Mouse (Mus musculus): ENCODE measurements around the gene Zfp617. TPM values are rescaled to one million over a fixed set of nuclear protein-coding genes. Genes with fewer than 3 reads are reported as not detected.
"Not testable (repeated sequence)": the region's sequence is repeated elsewhere in the genome, so short reads cannot be mapped to it uniquely, and the experiment has no call there.

Zfp617 gene
- polyA plus RNA-seq (2015; fragmentation: Nextera tagmentation; extraction: Ambion mirVana): 18.5 and 21.6 TPM in 2 replicates

GRCm38 (mm10) chr8:71908309-71909261, at the start of gene Zfp617, which contains the start of gene Zfp882:
Gene Zfp617 (plus strand): TSS chr8:71908635.
Gene Zfp882 (plus strand): TSS chr8:71908608.
- H3K4me2 ChIP-seq (ENCODE audit: low read depth, low read length): peak within 1 kb of the TSS; percentile 51
- WGBS: 6% methylated on average over 47 of the region's 47 CpGs
- ATAC-seq: peak; percentile 98
- no peaks in the 10 kb centered on the region for H3K9me3 ChIP-seq (ENCODE audit: control insufficient read depth, low read length)
- H3K4me3 ChIP-seq (ENCODE audit: low read length): peak within 1 kb of the TSS; percentile 71
- no peaks in the 10 kb centered on the region for H3K36me3 ChIP-seq (ENCODE audit: control insufficient read depth, insufficient read depth, low read length)
- H3K9ac ChIP-seq (ENCODE audit: low read depth, low read length): peak within 1 kb of the TSS; percentile 96
- peak within 1 kb of the TSS; percentile 96 for H3K27ac ChIP-seq (ENCODE audit: low read length)
- H3K27me3 ChIP-seq (replicated peaks; ENCODE audit: control insufficient read depth, insufficient read depth, low read length): no peaks in the 10 kb centered on the region
- H3K4me1 ChIP-seq (ENCODE audit: control insufficient read depth, insufficient read depth, low read length): no peaks in the 10 kb centered on the region

GRCm38 (mm10) chr8:71861551-71861950, 46.9 kb upstream of the Zfp617 start:
- H3K36me3 ChIP-seq (ENCODE audit: control insufficient read depth, insufficient read depth, low read length); H3K9ac ChIP-seq (ENCODE audit: low read depth, low read length); H3K27ac ChIP-seq (ENCODE audit: low read length); ATAC-seq; H3K4me1 ChIP-seq (ENCODE audit: control insufficient read depth, insufficient read depth, low read length); H3K9me3 ChIP-seq (ENCODE audit: control insufficient read depth, low read length); H3K27me3 ChIP-seq (replicated peaks; ENCODE audit: control insufficient read depth, insufficient read depth, low read length); H3K4me2 ChIP-seq (ENCODE audit: low read depth, low read length); H3K4me3 ChIP-seq (ENCODE audit: low read length): not testable (repeated sequence)
- 69% methylated on average over 1 of the region's 1 CpGs for WGBS

GRCm38 (mm10) chr8:71862038-71862437, 46.4 kb upstream of the Zfp617 start:
- H3K4me1 ChIP-seq (ENCODE audit: control insufficient read depth, insufficient read depth, low read length); ATAC-seq; H3K9me3 ChIP-seq (ENCODE audit: control insufficient read depth, low read length); H3K4me2 ChIP-seq (ENCODE audit: low read depth, low read length); H3K27me3 ChIP-seq (replicated peaks; ENCODE audit: control insufficient read depth, insufficient read depth, low read length); H3K36me3 ChIP-seq (ENCODE audit: control insufficient read depth, insufficient read depth, low read length); H3K9ac ChIP-seq (ENCODE audit: low read depth, low read length); H3K4me3 ChIP-seq (ENCODE audit: low read length); H3K27ac ChIP-seq (ENCODE audit: low read length): not testable (repeated sequence)

DNA sequence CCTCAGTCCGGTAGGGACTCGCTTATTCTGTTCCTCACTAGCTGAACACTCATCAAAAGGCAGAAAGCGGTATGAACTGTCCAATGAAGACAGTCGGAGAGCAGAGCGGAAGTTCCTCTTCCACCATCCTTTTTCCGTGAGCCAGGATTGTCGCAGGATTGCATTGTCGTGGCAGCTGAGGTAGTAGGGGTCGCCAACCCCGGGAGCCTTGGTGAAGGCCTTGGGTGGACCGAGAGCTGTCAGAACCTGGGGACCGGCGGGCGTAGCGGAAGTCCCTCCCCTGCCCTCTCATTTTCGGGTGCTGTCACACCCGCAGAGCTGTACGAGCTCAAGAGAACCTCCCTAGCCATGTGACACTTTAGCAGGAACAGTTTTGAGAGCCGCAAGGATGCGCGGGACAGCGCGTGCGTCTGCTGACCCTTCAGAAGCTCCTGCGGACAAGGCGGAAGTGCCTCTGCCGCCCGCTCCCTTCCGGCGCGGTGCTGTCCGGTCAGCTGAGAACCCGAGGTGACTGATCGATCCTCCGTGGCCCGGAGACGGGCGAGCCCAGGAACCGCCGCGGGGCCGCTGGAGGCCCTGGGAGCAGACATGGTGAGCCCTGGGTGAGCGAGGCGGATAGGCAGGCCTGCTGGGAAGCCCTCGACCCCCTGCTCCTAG, 26.7 kb upstream of the Zfp617 start, which contains the start of gene Zfp709:
Gene Zfp709 (plus strand): TSS at position 402 of the 657 bp plus-strand sequence.
- H3K9me3 ChIP-seq (ENCODE audit: control insufficient read depth, low read length): peaks cover 5% of the 10 kb centered on the region
- H3K27me3 ChIP-seq (replicated peaks; ENCODE audit: control insufficient read depth, insufficient read depth, low read length): no peaks in the 10 kb centered on the region
- no peaks in the 10 kb centered on the region for H3K4me1 ChIP-seq (ENCODE audit: control insufficient read depth, insufficient read depth, low read length)
- peak within 1 kb of the TSS; percentile 88 for H3K27ac ChIP-seq (ENCODE audit: low read length)
- ATAC-seq: peak; percentile 98
- WGBS: 6% methylated on average over 45 of the region's 45 CpGs
- peaks cover 7% of the 10 kb centered on the region; the same call in 1 of the 2 replicates for H3K36me3 ChIP-seq (ENCODE audit: control insufficient read depth, insufficient read depth, low read length)
- H3K9ac ChIP-seq (ENCODE audit: low read depth, low read length): peak within 1 kb of the TSS; percentile 96
- H3K4me3 ChIP-seq (ENCODE audit: low read length): peak within 1 kb of the TSS; percentile 82
- peak within 1 kb of the TSS; percentile 79 for H3K4me2 ChIP-seq (ENCODE audit: low read depth, low read length)

DNA sequence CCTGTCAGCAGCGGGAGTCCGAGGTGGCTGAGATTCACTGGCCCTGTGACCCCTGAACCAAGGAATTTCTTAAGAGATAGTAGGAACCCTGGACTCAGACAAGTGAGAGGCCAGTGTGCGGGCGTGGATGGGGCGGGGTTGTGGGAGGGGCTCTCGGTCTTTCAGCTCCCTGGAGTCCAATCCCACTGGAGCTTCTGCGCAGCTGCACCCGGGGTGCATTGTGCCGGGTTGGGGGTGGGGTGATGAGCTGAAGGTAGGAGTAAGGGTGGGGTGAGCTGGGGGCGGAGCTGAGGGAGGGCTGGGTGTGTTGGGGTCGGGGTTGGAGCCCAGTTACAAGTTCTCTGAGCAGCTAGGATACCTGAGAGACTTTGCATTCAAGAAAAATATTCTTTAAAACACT, 7.8 kb upstream of the Zfp617 start:
- not testable (repeated sequence) for ATAC-seq; H3K27ac ChIP-seq (ENCODE audit: low read length); H3K36me3 ChIP-seq (ENCODE audit: control insufficient read depth, insufficient read depth, low read length); H3K9ac ChIP-seq (ENCODE audit: low read depth, low read length); H3K9me3 ChIP-seq (ENCODE audit: control insufficient read depth, low read length); H3K27me3 ChIP-seq (replicated peaks; ENCODE audit: control insufficient read depth, insufficient read depth, low read length); H3K4me1 ChIP-seq (ENCODE audit: control insufficient read depth, insufficient read depth, low read length); H3K4me3 ChIP-seq (ENCODE audit: low read length); H3K4me2 ChIP-seq (ENCODE audit: low read depth, low read length)
- 56% methylated on average over 11 of the region's 11 CpGs for WGBS

- not testable (repeated sequence) for H3K4me3 ChIP-seq (ENCODE audit: low read length); H3K9me3 ChIP-seq (ENCODE audit: control insufficient read depth, low read length); ATAC-seq; H3K9ac ChIP-seq (ENCODE audit: low read depth, low read length); H3K27ac ChIP-seq (ENCODE audit: low read length); H3K4me2 ChIP-seq (ENCODE audit: low read depth, low read length); H3K4me1 ChIP-seq (ENCODE audit: control insufficient read depth, insufficient read depth, low read length); H3K36me3 ChIP-seq (ENCODE audit: control insufficient read depth, insufficient read depth, low read length); H3K27me3 ChIP-seq (replicated peaks; ENCODE audit: control insufficient read depth, insufficient read depth, low read length)
- 58% methylated on average over 1 of the region's 1 CpGs for WGBS
Observed at GRCm38 (mm10) chr8:71903084-71903483, 5.4 kb upstream of the Zfp617 start.

- H3K4me3 ChIP-seq (ENCODE audit: low read length): no peak overlapping the region
- H3K4me2 ChIP-seq (ENCODE audit: low read depth, low read length): no peak overlapping the region
- H3K36me3 ChIP-seq (ENCODE audit: control insufficient read depth, insufficient read depth, low read length): no peaks in the 10 kb centered on the region
- H3K27ac ChIP-seq (ENCODE audit: low read length): no peak overlapping the region
- no peaks in the 10 kb centered on the region for H3K9me3 ChIP-seq (ENCODE audit: control insufficient read depth, low read length)
- no peaks in the 10 kb centered on the region for H3K4me1 ChIP-seq (ENCODE audit: control insufficient read depth, insufficient read depth, low read length)
- no peaks in the 10 kb centered on the region for H3K27me3 ChIP-seq (replicated peaks; ENCODE audit: control insufficient read depth, insufficient read depth, low read length)
- no peak for ATAC-seq
- no peak overlapping the region for H3K9ac ChIP-seq (ENCODE audit: low read depth, low read length)
- WGBS: 90% methylated on average over 1 of the region's 1 CpGs
Observed at GRCm38 (mm10) chr8:71906809-71907208, 1.6 kb upstream of the Zfp617 start.

GRCm38 (mm10) chr8:71907798-71908257, 607 bp upstream of the Zfp617 start:
- H3K36me3 ChIP-seq (ENCODE audit: control insufficient read depth, insufficient read depth, low read length): no peaks in the 10 kb centered on the region
- no peak for ATAC-seq
- no peaks in the 10 kb centered on the region for H3K9me3 ChIP-seq (ENCODE audit: control insufficient read depth, low read length)
- WGBS: 97% methylated on average over 5 of the region's 5 CpGs
- no peaks in the 10 kb centered on the region for H3K4me1 ChIP-seq (ENCODE audit: control insufficient read depth, insufficient read depth, low read length)
- H3K9ac ChIP-seq (ENCODE audit: low read depth, low read length): no peak overlapping the region
- 0 out of 2 replicates have a peak overlapping the region, but pooled peaks have one; percentile 96 for H3K27ac ChIP-seq (ENCODE audit: low read length)
- H3K4me3 ChIP-seq (ENCODE audit: low read length): peak overlapping the region; percentile 71
- no peaks in the 10 kb centered on the region for H3K27me3 ChIP-seq (replicated peaks; ENCODE audit: control insufficient read depth, insufficient read depth, low read length)
- peak overlapping the region; percentile 51 for H3K4me2 ChIP-seq (ENCODE audit: low read depth, low read length)

- 88% methylated on average over 2 of the region's 2 CpGs for WGBS
- no peak for ATAC-seq
Observed at GRCm38 (mm10) chr8:71912286-71912685, 3.9 kb downstream of the Zfp617 start.

More at GRCm38 (mm10) chr8:71912286-71912685, 3.9 kb downstream of the Zfp617 start:
- Histone ChIP-seq H3K4me3 (ENCODE audit: low read length) (no peak overlapping the region), H3K9ac (ENCODE audit: low read depth, low read length) (no peak overlapping the region), H3K27me3 (replicated peaks; ENCODE audit: control insufficient read depth, insufficient read depth, low read length) (no peaks in the 10 kb centered on the region), H3K4me2 (ENCODE audit: low read depth, low read length) (no peak overlapping the region), H3K27ac (ENCODE audit: low read length) (no peak overlapping the region), H3K9me3 (ENCODE audit: control insufficient read depth, low read length) (no peaks in the 10 kb centered on the region), H3K4me1 (ENCODE audit: control insufficient read depth, insufficient read depth, low read length) (no peaks in the 10 kb centered on the region), H3K36me3 (ENCODE audit: control insufficient read depth, insufficient read depth, low read length) (peaks cover 3% of the 10 kb centered on the region; the same call in 1 of the 2 replicates)

All from intestine, embryonic 16.5 days (tissue).